Mouse (Mus musculus) forebrain, embryonic 15.5 days (tissue): Measurements from ENCODE around the gene Ppp1r12a. TPM values are rescaled to one million over a fixed set of nuclear protein-coding genes. Genes with fewer than 3 reads are reported as not detected.

Source experiments
- ATAC-seq: fragments of 200-750 bp; cut with Nextera tagmentation; replicated peaks from 2 replicates; pipeline ENCODE4 v1.8.0; 2017; ENCODE audit warnings: mild to moderate bottlenecking, moderate TSS enrichment, moderate library complexity
- H3K27ac ChIP-seq: fragments of 300-500 bp; sonication (generic); replicated peaks from 2 replicates; pipeline ENCODE4 v1.5.1; 2015; ENCODE audit warnings: mild to moderate bottlenecking, inconsistent platforms
- H3K27me3 ChIP-seq: fragments of 300-500 bp; sonication (generic); 2 replicates; pipeline ENCODE4 v1.6.1; 2015; ENCODE audit warnings: inconsistent platforms
- H3K36me3 ChIP-seq: fragments of 300-500 bp; sonication (generic); 2 replicates; pipeline ENCODE4 v1.6.1; 2015; ENCODE audit warnings: mild to moderate bottlenecking, inconsistent platforms
- H3K4me1 ChIP-seq: fragments of 300-500 bp; sonication (generic); 2 replicates; pipeline ENCODE4 v1.6.1; 2015; ENCODE audit warnings: inconsistent platforms
- H3K4me2 ChIP-seq: fragments of 300-500 bp; sonication (generic); replicated peaks from 2 replicates; pipeline ENCODE4 v1.6.1; 2015; ENCODE audit warnings: mild to moderate bottlenecking, inconsistent platforms
- H3K4me3 ChIP-seq: fragments of 300-500 bp; sonication (generic); 2 replicates; pipeline ENCODE4 v1.5.1; 2015; ENCODE audit warnings: mild to moderate bottlenecking, inconsistent platforms
- H3K9ac ChIP-seq: fragments of 300-500 bp; sonication (generic); replicated peaks from 2 replicates; pipeline ENCODE4 v1.6.1; 2015; ENCODE audit warnings: mild to moderate bottlenecking, inconsistent platforms
- H3K9me3 ChIP-seq: fragments of 300-500 bp; sonication (generic); 2 replicates; pipeline ENCODE4 v1.6.1; 2016; ENCODE audit warnings: inconsistent platforms
- WGBS: fragments of 180-500 bp; shearing (Covaris S2); methylation state at CpG from one replicate; pipeline ENCODE4 v1.1.7; 2015; ENCODE audit warnings: mixed read lengths; 5-methylcytosine and 5-hydroxymethylcytosine counted together
- polyA plus RNA-seq: library from polyadenylated mRNA; unstranded; fragments of >200 nt; fragmentation: Nextera tagmentation; extraction: Ambion mirVana; gene quantifications from 2 replicates; pipeline ENCODE4 v1.2.1, GENCODE M21; 2015

Ppp1r12a gene
- polyA plus RNA-seq, 1 experiment from 2014 or later, result 82.4 TPM

DNA sequence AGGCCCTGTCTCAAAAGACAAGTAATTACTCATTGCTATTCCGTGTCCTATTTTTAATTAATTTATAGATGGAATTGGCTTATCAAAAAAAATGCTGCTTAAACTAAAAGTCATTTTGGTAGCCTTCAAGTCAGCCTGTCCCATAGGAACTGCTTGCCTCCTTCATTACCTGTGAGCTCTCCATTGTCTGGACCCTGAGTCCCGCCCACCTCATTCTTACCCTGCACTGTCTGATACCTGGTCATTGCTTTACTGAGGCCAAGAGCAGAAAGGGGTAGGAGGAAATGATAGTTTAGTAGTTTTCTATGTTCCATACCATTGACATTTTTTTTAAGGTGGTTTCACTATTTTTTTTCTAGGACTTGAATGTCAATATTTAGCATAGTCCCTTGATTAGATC lies 121.4 kb downstream of the Ppp1r12a start:
- H3K9me3 ChIP-seq, result no peaks in the 10 kb centered on the region
- no peak overlapping the region for H3K4me3 ChIP-seq
- no peak overlapping the region for H3K27ac ChIP-seq
- no peak for ATAC-seq
- no peak overlapping the region for H3K9ac ChIP-seq
- WGBS, result 97% methylated on average over 2 of the region's 2 CpGs
- H3K4me2 ChIP-seq, result no peak overlapping the region
- no peaks in the 10 kb centered on the region for H3K4me1 ChIP-seq
- peaks cover 7% of the 10 kb centered on the region; the same call in 1 of the 2 replicates for H3K36me3 ChIP-seq
- no peaks in the 10 kb centered on the region for H3K27me3 ChIP-seq

DNA sequence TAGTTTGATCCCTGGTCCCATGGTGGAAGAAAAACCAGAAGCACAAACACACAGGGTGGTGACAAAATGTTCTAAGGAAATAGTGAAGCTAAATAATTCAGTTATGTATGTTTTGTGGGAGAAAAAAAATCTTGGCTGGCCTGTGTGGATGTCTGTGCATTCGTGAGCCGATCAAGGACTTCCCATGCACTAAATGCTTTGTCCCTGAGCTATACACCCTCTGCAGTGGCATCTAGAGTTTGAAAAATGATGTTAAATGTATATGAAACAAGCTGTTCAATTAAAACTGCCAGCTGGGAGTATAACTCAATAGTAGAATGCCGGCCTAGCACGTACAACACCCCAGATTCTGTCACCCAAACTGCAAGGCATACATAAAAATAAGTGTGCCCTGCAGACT lies 121.8 kb downstream of the Ppp1r12a start:
- Histone ChIP-seq H3K9ac (no peak overlapping the region), H3K4me1 (no peaks in the 10 kb centered on the region), H3K4me3 (no peak overlapping the region), H3K9me3 (no peaks in the 10 kb centered on the region), H3K27me3 (no peaks in the 10 kb centered on the region), H3K36me3 (peaks cover 7% of the 10 kb centered on the region; the same call in 1 of the 2 replicates), H3K27ac (no peak overlapping the region), H3K4me2 (no peak overlapping the region)
- WGBS, result 86% methylated on average over 4 of the region's 4 CpGs
- no peak for ATAC-seq

DNA sequence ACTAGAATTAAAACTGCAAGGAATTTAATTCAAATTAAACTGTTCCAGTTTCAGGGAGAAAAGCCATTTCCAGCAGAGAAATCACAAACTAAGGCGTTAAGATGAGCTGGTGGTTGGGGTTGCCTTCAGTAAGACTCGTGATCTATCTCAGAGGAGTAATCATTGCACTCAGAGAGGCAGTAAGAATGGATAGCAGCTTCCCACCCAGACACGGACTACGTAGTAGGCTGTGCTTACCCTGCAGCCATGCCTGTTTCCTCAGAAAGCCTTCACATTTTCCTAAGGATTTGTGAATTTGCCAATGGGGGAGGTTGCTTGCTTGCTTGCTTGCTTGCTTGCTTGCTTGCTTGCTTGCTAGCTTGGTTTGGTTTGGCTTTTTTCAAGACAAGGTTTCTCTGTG lies 122.5 kb downstream of the Ppp1r12a start:
- no peak for ATAC-seq

DNA sequence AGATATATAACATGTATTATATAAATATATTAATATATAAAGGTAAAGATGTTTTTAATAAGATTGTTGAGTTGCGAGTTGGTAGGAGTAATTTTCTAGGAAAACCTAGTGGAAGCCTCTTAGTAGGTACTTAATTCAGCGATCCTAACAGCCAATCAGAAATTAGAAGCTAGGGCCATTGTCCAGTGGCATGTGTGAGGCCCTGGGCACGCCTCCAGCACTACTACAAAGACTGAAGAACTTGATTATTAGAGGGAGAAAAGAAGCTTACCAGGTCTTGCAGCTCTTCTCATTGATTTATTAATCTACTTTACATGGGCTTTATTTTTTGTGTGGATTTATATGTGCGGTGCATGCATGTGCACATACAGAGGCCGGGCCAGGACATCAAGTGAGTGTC lies 123.0 kb downstream of the Ppp1r12a start:
- Histone ChIP-seq H3K4me3 (no peak overlapping the region), H3K4me1 (no peaks in the 10 kb centered on the region), H3K9me3 (no peaks in the 10 kb centered on the region), H3K4me2 (no peak overlapping the region), H3K36me3 (peaks cover 5% of the 10 kb centered on the region; the same call in 1 of the 2 replicates), H3K27me3 (no peaks in the 10 kb centered on the region), H3K27ac (no peak overlapping the region), H3K9ac (no peak overlapping the region)
- no peak for ATAC-seq
- WGBS, result 68% methylated on average over 5 of the region's 5 CpGs

More for the DNA sequence above, 122.5 kb downstream of the Ppp1r12a start:
- Histone ChIP-seq H3K9me3 (no peaks in the 10 kb centered on the region), H3K9ac (no peak overlapping the region), H3K27me3 (no peaks in the 10 kb centered on the region), H3K36me3 (peaks cover 7% of the 10 kb centered on the region; the same call in 1 of the 2 replicates), H3K4me1 (no peaks in the 10 kb centered on the region), H3K27ac (no peak overlapping the region), H3K4me2 (no peak overlapping the region), H3K4me3 (no peak overlapping the region)
- WGBS, result 86% methylated on average over 4 of the region's 4 CpGs

DNA sequence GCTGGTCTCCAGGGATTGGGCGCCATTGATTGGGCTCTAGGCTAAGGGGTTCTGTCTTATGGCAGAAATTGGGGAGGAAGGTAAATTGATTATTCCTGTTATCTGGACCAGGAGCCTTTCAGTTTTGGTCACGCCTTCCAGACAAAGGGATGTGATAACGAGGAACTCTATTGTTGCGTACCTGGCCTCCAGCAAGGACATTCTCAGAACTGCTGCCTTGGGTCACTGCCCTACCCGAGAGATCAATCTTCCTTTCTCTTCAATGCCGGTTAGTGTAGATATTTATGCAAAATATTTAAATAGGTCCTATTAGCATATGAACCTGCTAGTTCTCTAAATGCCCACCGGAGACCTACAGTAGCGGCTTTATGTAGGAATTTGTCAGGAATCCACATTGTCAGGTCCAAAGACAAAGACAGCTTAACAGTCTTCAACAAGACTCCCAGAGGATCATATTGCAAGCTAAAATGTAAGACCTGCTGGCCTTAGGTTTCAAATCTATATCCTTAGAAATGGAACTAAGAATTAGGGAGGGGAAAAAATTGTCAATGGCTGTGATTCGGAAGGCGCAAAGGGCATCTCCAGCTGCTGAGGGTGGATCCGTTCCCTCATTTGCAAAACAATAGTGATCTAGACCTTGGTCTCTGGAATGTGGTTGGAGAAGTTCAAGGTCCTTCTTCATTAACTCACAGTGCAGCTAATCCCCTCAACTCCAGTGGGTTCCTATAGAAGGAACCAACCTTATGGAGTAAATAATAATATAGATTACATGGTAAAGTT lies 124.9 kb downstream of the Ppp1r12a start:
- Histone ChIP-seq H3K27me3 (no peaks in the 10 kb centered on the region), H3K4me2 (no peak overlapping the region), H3K4me1 (no peaks in the 10 kb centered on the region), H3K9me3 (no peaks in the 10 kb centered on the region), H3K9ac (no peak overlapping the region), H3K36me3 (no peaks in the 10 kb centered on the region), H3K27ac (no peak overlapping the region), H3K4me3 (no peak overlapping the region)
- 65% methylated on average over 11 of the region's 11 CpGs for WGBS
- ATAC-seq, result no peak

DNA sequence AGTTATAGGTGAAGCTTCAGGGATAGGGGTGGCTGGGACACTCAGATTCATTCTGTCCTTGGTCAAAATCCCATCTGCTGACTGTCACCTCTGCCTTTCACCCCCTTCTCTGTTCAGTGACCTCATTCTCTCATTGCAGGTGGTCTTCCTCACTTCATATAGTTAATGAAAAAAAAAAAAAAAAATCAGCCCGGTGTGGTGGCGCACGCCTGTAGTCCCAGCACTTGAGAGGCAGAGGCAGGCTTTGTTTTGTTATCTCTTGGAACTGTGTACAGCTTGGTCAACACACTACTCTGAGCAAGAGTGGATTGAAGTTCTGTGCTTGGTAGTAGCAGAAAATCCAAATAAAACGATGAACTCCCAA lies 125.4 kb downstream of the Ppp1r12a start:
- 79% methylated on average over 4 of the region's 4 CpGs for WGBS

DNA sequence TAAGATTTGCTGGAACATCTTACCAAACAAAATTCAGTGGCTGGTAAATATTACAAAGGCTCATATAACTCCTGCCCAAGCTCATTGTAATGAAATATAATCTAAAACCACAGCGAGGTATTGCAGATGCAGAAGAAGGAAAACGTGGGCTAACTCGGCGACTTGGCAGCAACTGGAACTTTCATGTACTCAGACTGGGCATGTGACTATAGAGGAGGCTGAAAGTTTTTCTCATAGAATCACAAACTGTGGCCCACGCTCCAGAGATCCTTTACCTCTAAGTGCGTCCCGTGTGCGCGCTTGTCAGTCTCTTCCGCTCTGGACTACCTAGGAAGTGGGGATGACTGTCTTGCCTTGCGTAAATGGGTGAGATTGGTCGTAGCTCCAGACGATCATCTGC lies 128.1 kb downstream of the Ppp1r12a start:
- Histone ChIP-seq H3K27me3 (no peaks in the 10 kb centered on the region), H3K4me1 (no peaks in the 10 kb centered on the region), H3K4me3 (no peak overlapping the region), H3K4me2 (no peak overlapping the region), H3K36me3 (no peaks in the 10 kb centered on the region), H3K9me3 (no peaks in the 10 kb centered on the region), H3K9ac (no peak overlapping the region), H3K27ac (no peak overlapping the region)
- ATAC-seq, result no peak
- WGBS, result 97% methylated on average over 13 of the region's 13 CpGs

More for the DNA sequence above, 125.4 kb downstream of the Ppp1r12a start:
- Histone ChIP-seq H3K27me3 (no peaks in the 10 kb centered on the region), H3K4me2 (no peak overlapping the region), H3K27ac (no peak overlapping the region), H3K36me3 (no peaks in the 10 kb centered on the region), H3K4me3 (no peak overlapping the region), H3K4me1 (no peaks in the 10 kb centered on the region), H3K9me3 (no peaks in the 10 kb centered on the region), H3K9ac (no peak overlapping the region)
- no peak for ATAC-seq

DNA sequence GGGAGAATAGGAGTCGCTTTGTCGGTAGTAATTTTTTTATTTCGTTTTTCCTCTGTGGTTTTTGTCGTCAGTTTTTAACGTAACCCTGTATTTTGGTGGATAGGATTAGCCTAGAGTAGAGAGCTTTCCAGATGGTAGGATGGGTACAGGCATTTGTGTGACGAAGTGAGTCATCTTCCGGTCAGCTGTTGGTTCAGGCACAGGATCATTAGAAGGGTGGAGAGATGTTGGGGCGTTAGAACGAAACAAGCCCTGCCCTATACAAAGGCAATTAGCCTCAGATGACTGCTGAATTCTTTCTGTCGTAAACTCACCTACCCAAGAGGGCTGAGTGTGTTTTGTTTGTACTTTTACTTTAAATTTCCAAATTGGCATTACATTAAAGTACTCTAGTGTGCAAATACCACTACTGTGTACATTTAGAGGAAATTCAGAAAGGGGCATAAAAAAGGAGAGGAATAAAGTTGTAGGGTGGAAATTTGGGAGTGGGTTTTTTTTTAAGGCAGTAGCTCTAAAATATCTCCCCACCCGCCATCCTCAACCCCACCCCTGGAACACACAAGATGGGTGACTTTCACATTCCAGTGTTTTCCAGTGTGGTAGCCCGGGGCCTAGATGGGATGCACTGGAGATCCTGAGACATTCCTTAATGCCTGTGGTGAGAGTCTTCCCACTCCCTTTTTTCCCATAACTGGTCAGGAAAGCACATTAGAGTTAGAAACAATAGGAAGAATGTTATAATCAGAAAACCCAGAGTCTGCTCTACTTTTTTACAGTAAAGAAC lies 129.9 kb downstream of the Ppp1r12a start:
- no peaks in the 10 kb centered on the region for H3K27me3 ChIP-seq
- no peak overlapping the region for H3K4me3 ChIP-seq
- WGBS, result 86% methylated on average over 12 of the region's 12 CpGs
- no peaks in the 10 kb centered on the region for H3K36me3 ChIP-seq
- no peak overlapping the region for H3K4me2 ChIP-seq
- no peaks in the 10 kb centered on the region for H3K9me3 ChIP-seq
- no peak for ATAC-seq
- H3K27ac ChIP-seq, result no peak overlapping the region
- H3K4me1 ChIP-seq, result no peaks in the 10 kb centered on the region
- H3K9ac ChIP-seq, result no peak overlapping the region

DNA sequence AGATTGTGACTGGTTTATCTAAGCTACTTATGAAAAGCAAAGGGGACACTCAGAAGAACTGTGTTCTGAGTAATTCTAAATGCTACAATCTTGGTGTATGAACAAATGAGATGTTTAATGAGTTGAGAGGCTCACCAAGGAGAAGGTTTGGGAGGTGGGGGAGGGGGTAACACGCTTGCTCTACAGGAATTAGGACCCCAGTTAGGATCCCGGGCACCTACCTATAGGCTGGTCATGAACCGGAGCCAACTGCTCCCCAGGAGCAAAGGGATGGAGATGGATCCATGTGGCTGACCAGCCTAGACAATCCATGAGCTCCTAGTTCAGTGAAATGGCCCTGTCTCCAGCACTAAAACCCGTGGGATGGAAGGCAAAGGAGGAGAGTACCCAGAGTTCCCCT lies 130.7 kb downstream of the Ppp1r12a start:
- H3K36me3 ChIP-seq, result no peaks in the 10 kb centered on the region
- no peak overlapping the region for H3K9ac ChIP-seq
- ATAC-seq, result no peak
- 89% methylated on average over 4 of the region's 4 CpGs for WGBS
- no peaks in the 10 kb centered on the region for H3K9me3 ChIP-seq
- no peak overlapping the region for H3K4me3 ChIP-seq
- no peaks in the 10 kb centered on the region for H3K4me1 ChIP-seq
- no peaks in the 10 kb centered on the region for H3K27me3 ChIP-seq
- no peak overlapping the region for H3K27ac ChIP-seq
- H3K4me2 ChIP-seq, result no peak overlapping the region

DNA sequence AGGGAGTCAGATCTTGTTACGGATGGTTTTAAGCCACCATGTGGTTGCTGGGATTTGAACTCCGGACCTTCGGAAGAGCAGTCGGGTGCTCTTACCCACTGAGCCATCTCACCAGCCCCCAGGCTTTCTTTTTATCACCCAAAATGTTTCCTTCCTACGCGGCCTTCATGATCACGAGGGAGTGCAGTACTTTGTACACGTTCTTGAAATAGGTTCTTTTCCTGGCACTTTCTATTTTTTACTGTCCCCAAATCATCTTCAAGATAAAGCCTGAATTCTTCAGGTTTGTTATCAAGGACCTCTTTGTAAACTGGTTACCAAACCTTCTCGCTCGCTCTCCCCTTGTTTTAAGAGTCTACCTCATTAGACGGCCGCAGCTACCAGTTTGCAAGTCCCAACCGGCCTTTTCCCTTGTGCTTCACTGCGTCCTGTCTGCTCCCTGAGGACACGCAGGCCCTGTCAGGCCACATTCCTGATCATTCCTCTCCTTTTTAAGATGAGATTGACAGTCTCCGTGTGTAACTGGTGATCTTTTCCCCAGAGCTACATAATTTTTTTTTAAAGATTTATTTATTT lies 131.7 kb downstream of the Ppp1r12a start:
- ATAC-seq, result no peak
- Histone ChIP-seq H3K4me3 (no peak overlapping the region), H3K36me3 (no peaks in the 10 kb centered on the region), H3K4me2 (no peak overlapping the region), H3K4me1 (no peaks in the 10 kb centered on the region), H3K27me3 (no peaks in the 10 kb centered on the region), H3K9me3 (no peaks in the 10 kb centered on the region), H3K9ac (no peak overlapping the region), H3K27ac (no peak overlapping the region)
- 94% methylated on average over 16 of the region's 16 CpGs for WGBS

DNA sequence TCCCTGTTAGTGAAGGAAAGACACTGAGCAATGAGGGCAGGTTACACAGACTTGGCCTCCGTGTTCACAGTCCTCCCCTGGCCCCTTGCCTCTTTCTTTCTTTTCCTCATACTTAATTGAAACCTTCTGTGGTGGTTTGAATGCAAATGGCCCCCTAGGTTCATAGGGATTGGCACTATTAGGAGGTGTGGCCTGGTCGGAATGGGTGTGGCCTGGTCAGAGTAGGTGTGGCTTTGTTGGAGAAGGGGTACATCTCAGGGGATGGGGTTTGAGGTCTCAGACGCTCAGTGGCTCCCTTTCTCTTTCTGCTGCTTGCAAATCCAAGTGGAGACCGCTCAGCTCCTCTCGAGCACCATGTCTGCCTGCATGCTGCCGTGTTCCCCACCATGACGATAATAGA lies 132.8 kb downstream of the Ppp1r12a start:
- Histone ChIP-seq H3K4me1 (no peaks in the 10 kb centered on the region), H3K9me3 (no peaks in the 10 kb centered on the region), H3K27ac (no peak overlapping the region), H3K4me2 (no peak overlapping the region), H3K36me3 (no peaks in the 10 kb centered on the region), H3K9ac (no peak overlapping the region), H3K27me3 (no peaks in the 10 kb centered on the region), H3K4me3 (no peak overlapping the region)
- WGBS, result 87% methylated on average over 7 of the region's 7 CpGs
- ATAC-seq, result no peak

DNA sequence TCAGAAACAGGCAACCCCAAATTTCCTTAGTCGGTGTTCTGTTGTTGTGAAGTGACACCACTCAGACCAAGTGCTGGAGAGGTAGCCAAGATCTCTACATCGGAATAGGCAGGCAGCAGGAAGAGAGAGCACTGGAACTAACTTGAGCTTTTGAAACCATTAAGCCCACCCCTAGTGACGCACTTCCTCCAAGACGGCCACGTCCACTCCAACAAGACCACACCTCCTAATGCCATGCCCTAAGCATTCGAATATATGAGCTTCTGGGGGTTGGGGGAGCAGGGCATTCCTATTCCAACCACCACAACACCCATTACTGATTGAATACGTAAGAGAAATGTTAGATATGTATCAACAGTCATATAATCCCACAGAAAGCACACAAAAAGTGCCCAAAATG lies 134.5 kb downstream of the Ppp1r12a start:
- Histone ChIP-seq H3K36me3 (no peaks in the 10 kb centered on the region), H3K27ac (no peak overlapping the region), H3K4me3 (no peak overlapping the region), H3K4me1 (no peaks in the 10 kb centered on the region), H3K4me2 (no peak overlapping the region), H3K9me3 (no peaks in the 10 kb centered on the region), H3K9ac (no peak overlapping the region), H3K27me3 (no peaks in the 10 kb centered on the region)
- WGBS, result 88% methylated on average over 7 of the region's 7 CpGs
- no peak for ATAC-seq
